Mouse (Mus musculus): ENCODE measurements around the gene Cubn.
A peak's percentile ranks its signal among the peaks of the same experiment; 100 is the strongest.

Cubn gene

DNA sequence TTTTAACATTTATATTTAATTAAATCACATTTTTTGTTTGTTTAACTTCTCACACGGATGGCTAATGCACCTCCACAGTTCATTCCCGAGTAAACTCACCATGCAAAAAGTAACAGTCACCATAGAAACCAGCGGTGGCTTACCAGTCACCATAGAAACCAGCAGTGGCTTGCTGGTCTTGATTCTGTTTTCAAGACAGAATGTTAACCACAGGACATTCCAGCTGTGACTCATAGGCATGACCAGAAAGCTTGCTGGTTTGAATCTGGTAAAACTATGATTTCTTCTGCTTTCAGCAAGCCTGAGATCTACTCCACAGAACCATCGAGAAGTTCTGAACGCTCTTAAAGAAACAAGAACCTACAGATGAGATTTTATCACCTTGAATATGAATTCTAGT lies 84.3 kb downstream of the Cubn start:
- DNase-seq, result peak; percentile 36 to 47

DNA sequence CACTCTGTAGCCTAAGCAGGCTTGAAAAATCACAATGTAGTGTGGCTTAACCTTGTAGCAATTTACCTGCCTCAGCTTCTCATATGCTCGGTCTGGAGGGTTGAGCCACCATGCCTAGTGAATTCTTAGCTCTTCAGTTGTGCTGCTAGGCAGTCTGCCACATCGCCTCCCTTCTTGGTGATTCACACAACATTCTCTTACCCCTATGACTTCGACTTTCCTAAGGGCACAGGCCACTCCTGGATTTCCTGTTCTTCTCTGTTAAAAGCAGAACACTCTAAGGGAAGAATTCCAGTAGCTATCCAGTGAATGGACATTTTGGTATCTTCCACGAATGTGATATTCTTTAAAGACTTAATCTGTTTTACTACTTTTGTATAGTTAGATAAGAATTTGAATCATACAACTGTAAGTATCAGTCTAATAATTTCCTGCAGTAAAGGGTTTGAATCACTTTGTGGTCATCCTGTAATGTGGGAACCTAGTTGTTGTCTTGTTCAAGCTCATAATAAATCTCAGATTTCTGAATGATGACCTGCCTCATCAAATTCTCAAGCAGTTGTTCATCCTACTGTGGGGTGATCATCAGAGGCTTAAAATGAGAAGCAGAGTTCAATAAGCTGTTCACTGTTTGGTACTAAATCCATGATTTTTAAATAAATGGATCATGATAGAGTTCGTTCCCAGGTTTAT lies 86.5 kb downstream of the Cubn start:
- no peak for DNase-seq

DNA sequence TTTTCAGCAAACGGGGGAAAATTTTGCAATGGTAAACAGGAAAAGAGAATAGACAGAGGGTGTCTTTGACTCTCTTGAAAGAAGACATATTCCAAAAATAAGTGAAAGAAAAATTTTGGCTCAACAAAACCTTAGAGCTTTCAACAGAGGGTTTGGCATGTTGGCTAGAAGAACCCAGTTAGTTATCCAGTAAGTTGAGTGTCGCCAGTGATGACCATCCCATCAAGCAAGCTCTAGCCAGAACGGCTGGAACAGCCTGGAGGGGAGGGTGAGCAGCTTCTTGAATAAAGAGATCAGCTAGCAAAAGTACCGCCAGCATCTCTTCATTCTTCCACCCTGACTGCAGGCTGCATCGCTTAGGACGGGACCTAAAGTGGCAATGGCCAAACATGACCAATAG lies 90.8 kb downstream of the Cubn start:
- DNase-seq, result no peak

DNA sequence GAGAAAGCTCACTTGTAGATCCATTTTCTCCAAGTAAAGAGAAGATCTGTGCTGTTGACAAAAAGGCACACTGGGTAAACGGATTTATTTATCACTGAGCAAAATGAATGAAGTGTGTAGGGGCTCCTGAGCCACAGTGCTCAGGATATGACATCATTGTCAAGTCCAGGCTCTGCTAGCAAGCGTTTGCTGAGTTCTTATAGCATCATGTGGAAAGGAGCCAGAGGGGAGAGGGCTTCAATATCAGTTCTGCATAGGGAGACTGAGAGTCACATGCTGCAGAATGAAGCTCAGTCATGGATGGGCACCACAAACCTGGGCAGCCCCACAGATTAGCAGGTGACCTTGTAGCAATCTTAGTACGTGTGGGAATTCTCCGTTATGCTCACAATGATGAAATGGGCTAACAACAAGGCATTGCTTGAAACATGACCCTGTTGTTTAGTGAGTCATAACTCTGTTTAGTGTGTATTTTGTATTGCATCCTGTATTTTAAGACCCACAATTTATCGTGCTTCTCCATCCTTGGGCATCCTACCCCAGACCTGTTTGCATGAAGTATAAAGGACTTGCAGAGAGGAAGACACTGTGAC lies 92.0 kb downstream of the Cubn start:
- no peak for DNase-seq

- DNase-seq, result no peak
Measured at GRCm38 (mm10) chr2:13398955-13399354, 92.7 kb downstream of the Cubn start.

GRCm38 (mm10) chr2:13398551-13398950 lies 93.1 kb downstream of the Cubn start:
- no peak for DNase-seq

DNA sequence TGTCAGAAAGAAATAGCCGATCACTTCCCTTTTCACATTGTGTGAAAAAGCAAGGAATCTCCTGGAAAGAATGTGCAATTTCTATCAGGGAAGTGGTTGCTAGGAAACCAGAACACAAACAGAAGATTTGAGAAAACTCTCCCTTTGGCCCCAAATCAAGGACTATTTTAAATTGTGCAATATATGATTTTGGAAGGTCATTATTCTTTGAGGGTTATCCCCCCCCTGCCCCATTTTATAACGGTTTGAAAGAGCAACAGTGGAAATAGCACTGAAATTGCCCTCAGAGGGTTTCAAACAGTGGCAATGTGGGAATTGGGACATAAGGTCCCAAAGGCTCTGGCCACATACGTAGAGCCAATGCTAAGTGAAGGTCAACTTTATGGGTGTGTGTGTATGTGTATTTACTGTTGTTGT lies 95.5 kb downstream of the Cubn start:
- DNase-seq, result no peak

- DNase-seq, result no peak
Measured at GRCm38 (mm10) chr2:13391018-13391417, 100.6 kb downstream of the Cubn start.

- no peak for DNase-seq
Measured at GRCm38 (mm10) chr2:13386631-13387030, 105.0 kb downstream of the Cubn start.

GRCm38 (mm10) chr2:13385542-13386345 lies 105.9 kb downstream of the Cubn start:
- DNase-seq, result no peak

DNA sequence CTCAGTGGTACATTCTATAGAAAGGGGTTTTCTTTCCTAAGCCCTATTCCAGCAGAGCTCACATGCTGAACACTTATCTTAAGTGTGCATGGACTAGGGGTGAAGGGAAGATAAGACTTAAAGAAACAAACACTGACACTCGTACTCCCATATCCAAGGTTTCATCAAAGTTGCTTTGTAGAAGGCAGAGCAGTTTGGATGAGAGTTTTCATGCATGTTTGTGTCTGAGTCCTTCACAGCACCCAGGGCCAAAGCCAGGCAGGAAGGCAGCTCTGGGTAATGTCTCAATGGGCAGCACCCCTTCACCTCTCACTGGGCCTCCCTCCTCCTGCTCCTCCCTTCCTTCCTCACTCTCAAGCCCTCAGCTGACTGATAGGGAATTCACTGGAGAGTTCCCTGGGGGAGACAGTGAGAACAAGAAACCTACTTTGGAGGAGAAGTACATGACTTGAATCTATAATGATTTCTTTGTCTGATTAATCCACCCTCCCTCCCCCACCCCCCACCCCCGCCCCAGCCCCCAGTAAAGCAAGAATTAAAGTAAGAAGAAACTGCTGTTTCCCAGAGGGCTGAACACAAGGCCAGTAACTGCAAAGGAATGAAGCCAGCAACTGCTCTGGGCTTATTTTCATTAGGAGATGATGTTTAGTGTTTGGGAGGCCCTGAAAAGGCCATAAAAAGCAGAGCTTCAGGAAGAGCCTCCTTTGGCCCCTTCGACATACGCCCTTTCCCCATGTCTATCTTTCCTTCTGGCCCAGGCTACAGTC lies 106.7 kb downstream of the Cubn start:
- no peak for DNase-seq

DNA sequence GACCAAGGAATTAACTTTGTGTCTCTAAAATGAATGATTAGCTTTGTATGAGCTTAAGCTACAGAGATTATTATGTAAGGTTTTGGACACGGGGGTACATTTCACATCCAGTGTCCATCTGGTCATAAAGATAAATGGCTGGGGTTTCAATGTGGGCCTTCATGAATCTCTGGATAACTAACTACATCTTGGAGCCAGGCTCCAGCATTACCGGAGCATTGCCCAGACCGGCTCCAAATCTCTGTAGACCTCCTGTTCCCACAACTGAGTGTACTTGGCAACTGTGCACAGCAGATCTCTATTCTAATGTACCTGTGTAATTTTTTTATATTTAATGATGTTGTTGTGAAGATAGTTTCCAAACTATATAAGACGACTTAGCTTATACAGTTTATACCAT lies 115.4 kb downstream of the Cubn start:
- no peak for DNase-seq

DNA sequence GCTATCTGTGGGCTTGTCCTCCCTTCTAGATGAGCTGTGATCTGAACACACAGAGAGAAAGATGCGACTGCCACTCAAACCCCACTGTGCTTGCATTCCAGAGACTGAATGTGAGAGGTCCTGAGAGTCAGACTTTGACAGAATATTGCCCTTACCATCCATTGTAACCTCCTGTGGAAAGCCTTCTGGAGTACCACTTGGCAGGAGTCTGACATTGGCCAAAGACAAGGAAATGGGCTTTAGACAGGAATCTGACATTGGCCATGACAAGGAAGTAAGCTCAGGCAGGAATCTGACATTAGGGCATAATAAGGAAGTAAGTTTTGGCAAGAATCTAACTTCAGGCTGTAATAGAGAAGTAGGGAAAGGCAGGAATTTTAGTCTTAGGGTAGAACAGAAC lies 118.3 kb downstream of the Cubn start:
- no peak for DNase-seq

DNA sequence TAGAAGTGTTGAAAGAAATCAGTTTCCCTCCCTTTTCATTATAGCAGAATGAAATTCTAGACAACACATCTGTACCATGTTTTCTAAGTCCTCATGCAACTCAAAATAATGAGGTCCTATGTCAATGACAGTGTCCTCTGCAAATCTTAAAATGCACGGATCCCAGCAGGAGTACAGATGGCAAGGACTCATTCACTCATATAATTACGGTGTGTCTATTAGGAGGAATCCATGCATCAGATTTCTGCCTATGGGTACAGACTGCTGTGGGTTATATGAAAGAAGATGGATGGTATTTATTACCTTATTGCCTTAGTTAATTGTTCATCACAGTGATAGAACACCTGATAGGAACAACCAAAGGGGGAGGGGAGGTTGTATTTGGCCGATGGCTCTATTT lies 118.8 kb downstream of the Cubn start:
- no peak for DNase-seq

- no peak for DNase-seq
Measured at GRCm38 (mm10) chr2:13372256-13372824, 119.3 kb downstream of the Cubn start.

GRCm38 (mm10) chr2:13371797-13372170 lies 119.8 kb downstream of the Cubn start:
- DNase-seq, result no peak

- DNase-seq, result no peak
Measured at GRCm38 (mm10) chr2:13371072-13371796, 120.4 kb downstream of the Cubn start.

GRCm38 (mm10) chr2:13370556-13370955 lies 121.1 kb downstream of the Cubn start:
- DNase-seq, result no peak

GRCm38 (mm10) chr2:13368517-13368916 lies 123.1 kb downstream of the Cubn start:
- DNase-seq, result no peak

- no peak for DNase-seq
Measured at GRCm38 (mm10) chr2:13357885-13358552, 133.6 kb downstream of the Cubn start.

DNA sequence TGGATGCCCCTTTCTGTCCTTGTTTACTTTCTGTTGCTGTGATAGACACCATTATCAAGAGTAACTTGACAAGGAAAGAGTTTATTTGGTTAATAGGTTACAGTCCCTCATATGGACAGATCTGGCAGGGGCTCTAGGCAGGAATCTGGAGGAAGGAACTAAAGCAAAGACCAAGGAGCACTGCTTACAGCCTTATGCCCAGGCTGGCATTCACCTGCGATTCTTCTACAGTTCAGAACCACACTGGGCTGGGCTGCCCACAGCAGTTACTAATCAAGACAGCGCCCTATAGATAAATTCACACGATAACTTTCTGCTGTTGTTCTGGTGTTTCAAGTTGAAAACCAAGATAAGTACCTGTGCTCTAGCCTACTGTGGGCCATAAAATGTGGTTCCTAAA lies 138.8 kb downstream of the Cubn start:
- no peak for DNase-seq

All from B cell, adult 2 months (primary cell).